Mouse (Mus musculus) gastrocnemius, adult 8-10 months (tissue): ENCODE measurements at regions not wholly inside any gene's neighbourhood (a gene's known extent, or its start where the extent isn't known, plus 50 kb on each side); places are given as distances from the start of the nearest gene placed in this dataset.
"Not testable (repeated sequence)": the region's sequence is repeated elsewhere in the genome, so short reads cannot be mapped to it uniquely, and the experiment has no call there.

ENCODE experiments used
- DNase-seq, 2 experiments: peaks; one replicate each; pipeline ENCODE4 v3.0.0; 2022; ENCODE audit warnings: low spot score in 2 of 2

DNA sequence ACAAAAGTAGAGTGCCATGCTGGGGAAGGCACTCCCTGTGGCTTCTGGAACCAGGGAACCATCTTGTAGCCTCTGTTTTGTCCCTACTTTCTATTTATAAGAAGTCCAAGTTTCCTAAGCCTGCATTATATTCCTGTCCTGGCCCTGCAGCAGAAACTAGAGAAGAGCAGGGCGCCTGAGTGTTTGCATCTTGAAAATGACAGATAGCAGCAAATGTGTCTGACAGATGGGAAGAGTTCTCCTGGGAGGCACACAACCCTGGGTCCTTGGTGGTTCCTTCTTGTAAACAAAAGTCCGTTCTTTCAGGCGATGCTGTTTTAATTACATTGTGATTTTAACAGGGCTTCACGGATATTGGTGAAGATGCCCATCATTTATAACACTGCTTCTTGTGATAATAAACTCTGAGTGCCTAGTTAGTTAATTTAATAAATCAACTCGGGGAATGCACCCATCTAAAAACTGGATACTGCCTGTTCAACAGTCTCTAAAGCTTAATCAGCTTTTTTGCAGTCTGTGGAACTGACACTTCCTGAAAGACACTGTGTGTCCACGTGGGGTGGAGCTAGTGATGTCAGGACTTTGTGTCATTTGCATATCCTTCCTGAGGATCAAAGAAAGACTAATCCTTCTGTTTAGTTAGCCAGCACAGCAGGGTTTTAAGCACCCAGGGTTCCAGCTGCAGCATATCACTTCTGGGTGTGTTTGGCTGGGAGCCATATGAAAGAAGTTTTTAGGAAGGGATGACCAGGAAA lies 188.3 kb upstream of the Ccdc54 start:
- DNase-seq, result no peak

GRCm38 (mm10) chr16:50774699-50775098 lies 183.7 kb upstream of the Ccdc54 start:
- not testable (repeated sequence) for DNase-seq

DNA sequence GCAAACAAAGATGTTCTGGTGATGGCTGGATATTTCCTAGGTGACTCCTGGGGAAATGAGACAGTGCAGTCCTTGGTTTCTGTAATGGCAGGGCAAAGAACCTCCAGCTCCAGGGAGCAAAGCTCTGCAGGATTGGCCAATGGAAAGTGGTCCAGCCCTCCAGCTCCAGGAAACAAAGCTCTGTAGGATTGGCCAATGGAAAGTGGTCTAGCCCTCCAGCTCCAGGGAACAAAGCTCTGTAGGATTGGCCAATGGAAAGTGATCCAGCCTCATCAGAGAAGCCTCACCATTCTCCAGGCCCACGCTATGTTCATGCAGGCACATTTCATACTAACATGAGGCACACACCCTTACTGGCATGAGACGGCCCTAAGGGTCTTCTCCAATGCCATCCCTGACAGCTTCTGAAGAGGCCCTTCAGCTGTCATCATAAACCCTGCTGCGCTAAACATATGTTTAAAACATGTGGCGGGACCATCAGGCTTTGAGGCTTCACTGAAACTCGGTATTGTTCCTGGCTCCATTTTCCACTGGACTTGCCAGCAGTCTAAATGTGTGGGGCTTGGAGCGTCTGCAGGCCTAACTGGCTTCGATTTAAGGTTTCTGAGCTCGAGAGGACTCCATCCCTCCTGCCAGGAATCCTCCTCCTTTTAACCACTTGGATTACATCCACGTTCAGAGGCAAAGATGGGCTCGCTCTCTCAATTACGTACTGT lies 175.3 kb upstream of the Ccdc54 start:
- DNase-seq, result no peak

GRCm38 (mm10) chr16:50762096-50762495 lies 171.1 kb upstream of the Ccdc54 start:
- no peak for DNase-seq

DNA sequence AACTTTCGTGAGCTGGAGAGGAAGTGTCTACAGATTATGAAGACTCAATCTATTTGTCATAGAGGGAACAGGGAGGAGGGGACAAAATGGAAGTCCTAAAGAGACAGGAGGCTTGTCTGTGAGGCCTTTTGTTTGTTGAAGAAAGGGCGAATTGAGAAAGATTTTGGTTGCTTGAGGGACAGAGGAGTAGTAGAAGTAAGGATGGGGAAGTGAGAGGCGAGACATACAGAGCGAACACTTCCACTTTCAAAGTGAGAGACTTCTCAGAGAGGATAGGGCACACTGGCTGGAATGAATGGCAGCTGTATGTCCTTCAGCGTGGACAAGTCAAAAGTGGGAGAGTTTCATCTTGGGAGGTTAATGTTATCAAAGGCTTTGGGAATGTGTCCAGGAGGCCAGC lies 169.0 kb upstream of the Ccdc54 start:
- DNase-seq, result no peak

- peak in 1 of 2 experiments; percentile 15 for DNase-seq
These were observed 165.7 kb upstream of the Ccdc54 start for GRCm38 (mm10) chr16:50756696-50757095.

DNA sequence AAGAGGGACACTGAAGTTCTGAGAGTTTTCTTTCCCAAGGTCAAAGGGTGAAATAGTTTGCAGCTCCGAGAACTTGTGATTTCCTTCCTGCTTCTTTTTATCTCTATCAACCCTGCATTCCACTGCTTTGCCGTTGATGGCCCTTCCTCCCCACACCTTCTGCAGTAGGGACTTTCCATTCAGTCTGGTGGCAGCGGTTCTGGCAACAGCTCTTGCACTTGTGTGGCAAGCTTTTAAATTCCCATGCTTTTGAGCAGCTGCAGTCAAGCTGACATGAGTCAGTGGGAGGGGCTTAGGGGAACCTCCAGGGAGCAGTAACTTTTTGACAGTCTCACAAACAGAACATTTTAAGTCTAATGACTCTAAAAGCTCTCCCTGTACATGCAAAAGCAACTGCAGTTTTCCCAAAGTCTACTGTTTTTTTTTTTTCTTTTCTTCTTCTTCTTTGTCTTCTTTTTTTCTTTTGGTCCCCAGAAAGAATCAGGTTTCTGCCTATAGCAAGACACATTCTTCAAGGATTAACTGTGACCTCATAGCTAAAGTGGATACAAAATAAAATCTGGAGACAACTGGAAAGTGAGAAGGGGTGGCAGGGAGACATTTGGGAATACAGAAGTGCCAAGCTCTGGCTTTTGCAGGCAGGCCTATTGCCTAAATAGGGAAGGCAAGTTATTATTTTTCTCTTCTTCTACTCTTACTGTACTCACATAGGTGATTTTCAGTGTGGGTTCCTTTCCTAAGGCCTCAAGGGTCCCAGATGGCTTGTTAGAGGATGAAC lies 162.8 kb upstream of the Ccdc54 start:
- peak; percentile 33 to 47 for DNase-seq

- no peak for DNase-seq
These were observed 162.1 kb upstream of the Ccdc54 start for GRCm38 (mm10) chr16:50753046-50753445.

GRCm38 (mm10) chr16:50752277-50752600 lies 161.3 kb upstream of the Ccdc54 start:
- no peak for DNase-seq

- DNase-seq, result no peak
These were observed 160.7 kb upstream of the Ccdc54 start for GRCm38 (mm10) chr16:50751495-50752276.

DNA sequence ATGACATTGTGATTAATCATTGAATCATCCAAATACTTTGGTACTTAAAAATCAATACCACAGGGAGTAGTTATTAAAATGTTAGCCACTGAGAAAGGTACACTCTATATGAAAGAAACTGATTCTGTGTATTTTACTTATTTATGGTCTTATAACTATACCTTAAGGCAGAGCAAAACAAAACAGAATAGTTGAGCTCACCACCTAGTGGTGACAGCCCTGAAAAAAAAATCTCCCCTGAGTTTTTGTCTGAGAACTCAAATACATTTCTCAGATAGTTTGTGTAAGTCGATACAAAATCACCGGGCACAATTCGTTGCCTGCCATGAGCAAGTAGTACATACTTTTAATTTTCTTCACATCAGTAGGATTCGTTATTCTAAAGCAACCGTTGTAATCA lies 156.7 kb upstream of the Ccdc54 start:
- no peak for DNase-seq

GRCm38 (mm10) chr16:50745723-50746122 lies 154.8 kb upstream of the Ccdc54 start:
- DNase-seq, result no peak

- DNase-seq, result no peak
These were observed 146.5 kb upstream of the Ccdc54 start for GRCm38 (mm10) chr16:50737396-50737843.

DNA sequence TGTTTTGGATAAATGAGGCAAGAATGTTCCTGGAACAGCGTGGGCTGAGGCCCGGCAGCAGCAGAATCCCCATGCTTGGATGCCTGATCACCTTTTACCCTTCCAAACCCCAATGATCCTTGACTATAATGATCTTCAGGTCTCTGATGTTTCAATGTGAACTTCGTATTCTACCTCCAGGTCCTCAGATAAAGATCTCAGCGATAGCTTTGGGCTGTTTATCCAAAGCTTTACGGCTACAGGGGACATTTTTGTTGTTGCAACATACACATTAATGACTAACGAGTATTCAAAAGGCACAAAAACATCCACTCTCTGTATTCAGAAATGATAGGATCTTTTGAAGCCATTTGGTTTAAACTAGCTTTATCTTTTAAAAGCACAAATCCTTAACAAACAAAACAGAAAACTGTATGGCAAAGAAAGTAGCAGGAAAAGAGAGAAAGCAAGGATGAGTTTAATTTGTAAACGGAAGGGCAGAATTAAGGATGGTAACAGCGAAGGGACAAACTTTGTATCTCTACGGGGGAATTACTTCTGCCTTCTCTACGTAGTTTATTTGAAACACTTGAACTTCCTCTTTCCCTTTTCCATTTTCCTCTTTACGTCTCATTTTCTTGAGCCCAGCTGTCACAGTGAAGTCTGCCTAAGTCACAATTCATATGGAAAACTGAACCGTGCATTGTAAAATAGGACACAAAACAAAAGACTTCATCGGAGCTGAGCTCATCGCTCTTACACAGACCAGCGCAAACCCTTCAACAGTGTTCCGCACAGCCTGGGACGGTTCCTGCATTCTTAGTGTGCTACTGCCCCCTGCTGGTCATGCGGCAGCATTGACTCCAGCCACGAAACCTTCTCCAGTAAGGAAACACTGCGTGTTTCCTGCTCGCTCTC lies 145.4 kb upstream of the Ccdc54 start:
- peak; percentile 63 to 75 for DNase-seq

DNA sequence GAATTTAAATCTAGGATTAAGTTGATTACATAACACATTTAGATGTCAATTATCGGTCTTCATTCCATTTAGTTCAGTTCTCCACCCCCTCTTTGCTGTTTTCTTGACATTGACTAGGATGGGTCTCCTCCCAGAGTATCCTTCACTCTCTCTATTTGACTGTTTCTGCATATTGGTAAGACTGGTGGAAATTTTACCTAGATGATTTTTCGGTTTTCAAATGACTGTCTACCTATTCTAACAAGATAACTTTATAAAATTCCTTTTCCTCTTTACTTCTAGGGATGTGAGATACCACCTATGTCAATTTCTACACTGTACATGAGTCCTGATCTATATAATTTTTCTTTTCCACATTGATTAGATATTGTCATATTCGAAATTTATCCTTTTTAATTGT lies 142.4 kb upstream of the Ccdc54 start:
- DNase-seq, result no peak

- peak; percentile 79 to 82 for DNase-seq
These were observed 141.4 kb upstream of the Ccdc54 start for GRCm38 (mm10) chr16:50732082-50733006.

GRCm38 (mm10) chr16:50729341-50729740 lies 138.4 kb upstream of the Ccdc54 start:
- no peak for DNase-seq

DNA sequence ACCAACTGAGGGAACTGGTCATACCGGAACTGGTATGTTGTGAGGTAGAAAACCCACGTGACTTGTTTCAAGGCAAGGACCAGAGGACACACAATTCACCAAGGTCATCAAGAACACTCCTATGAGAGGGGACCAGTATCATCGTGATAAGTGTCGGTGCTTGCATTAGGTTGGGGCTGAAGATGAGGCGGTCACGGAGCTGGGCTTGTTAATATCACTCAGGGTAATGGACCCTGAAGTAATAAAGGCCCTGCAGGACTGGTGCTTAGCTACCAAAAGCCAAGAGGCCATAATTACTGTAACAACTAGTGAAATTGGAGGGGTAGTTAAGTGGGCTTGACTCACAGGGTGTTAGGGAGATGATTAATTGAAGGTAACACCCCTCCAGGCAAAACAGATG lies 132.2 kb upstream of the Ccdc54 start:
- no peak for DNase-seq

- no peak for DNase-seq
These were observed 126.5 kb upstream of the Ccdc54 start for GRCm38 (mm10) chr16:50717306-50718017.
